Mouse (Mus musculus) adrenal gland, postnatal 36 days (tissue): ENCODE results near the gene Utrn. TPM values are rescaled to one million over a fixed set of nuclear protein-coding genes. Genes with fewer than 3 reads are reported as not detected.

Experiments used
- DNase-seq, 2 experiments: peaks; one replicate each; pipeline ENCODE4 v3.0.0; 2021; ENCODE audit warnings: mixed read lengths in 1 of 2
- total RNA-seq, 2 experiments: library from RNA; stranded (reverse); gene quantifications; 2 replicates each; pipeline ENCODE4 v1.2.3; 2021

Utrn gene
- total RNA-seq, 2 experiments from 2014 or later: 98.5 to 102 TPM

- no peak for DNase-seq
These were observed 445.0 kb downstream of the Utrn start for GRCm38 (mm10) chr10:12423994-12424725.

- no peak for DNase-seq
These were observed 454.2 kb downstream of the Utrn start for GRCm38 (mm10) chr10:12414967-12415366.

- no peak for DNase-seq
These were observed 462.6 kb downstream of the Utrn start for GRCm38 (mm10) chr10:12406338-12407110.

DNA sequence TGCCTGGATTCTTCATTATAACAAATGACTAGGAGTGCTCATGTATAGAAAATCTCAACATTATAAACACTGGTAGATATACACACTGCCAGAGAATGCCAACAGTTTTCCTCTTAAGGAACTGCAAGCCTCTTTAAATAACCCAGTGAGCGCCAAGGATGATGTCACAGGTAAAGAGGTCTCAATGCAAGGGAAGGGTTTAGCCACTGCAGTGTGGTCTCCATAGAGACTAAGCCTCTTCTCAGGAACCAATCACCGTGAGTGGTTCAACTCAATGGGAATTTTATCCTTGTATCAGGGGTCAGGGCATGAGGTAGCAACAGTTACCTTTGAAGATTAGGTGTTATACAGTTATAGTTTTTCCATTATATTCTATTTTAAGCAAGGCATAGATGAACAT lies 469.7 kb downstream of the Utrn start:
- no peak for DNase-seq

GRCm38 (mm10) chr10:12380139-12380538 lies 489.0 kb downstream of the Utrn start:
- DNase-seq: no peak

DNA sequence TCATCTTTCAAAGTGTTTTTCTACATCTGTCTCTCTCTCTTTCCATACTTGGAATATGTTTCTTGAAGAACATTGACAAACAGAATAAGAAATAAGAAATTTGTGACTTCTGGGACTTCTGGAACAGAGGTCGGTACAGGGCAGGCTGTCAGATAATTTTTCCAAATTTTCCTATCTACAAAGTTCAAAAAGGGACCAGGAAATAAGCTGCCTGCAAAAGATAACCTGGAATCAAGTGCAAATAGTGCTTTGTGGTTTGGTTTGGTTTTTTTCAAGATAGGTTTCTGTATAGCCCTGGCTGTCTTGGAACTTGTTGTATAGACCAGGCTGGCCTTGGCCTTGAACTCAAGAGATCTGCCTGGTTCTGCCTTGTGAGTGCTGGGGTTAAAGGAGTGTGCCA lies 490.0 kb downstream of the Utrn start:
- no peak for DNase-seq

- no peak for DNase-seq
These were observed 491.4 kb downstream of the Utrn start for GRCm38 (mm10) chr10:12377727-12378126.

GRCm38 (mm10) chr10:12376015-12376414 lies 493.1 kb downstream of the Utrn start:
- no peak for DNase-seq

GRCm38 (mm10) chr10:12374741-12375140 lies 494.4 kb downstream of the Utrn start:
- DNase-seq: no peak

GRCm38 (mm10) chr10:12354556-12354955 lies 514.6 kb downstream of the Utrn start:
- peak in 1 of 2 experiments; percentile 2 for DNase-seq

DNA sequence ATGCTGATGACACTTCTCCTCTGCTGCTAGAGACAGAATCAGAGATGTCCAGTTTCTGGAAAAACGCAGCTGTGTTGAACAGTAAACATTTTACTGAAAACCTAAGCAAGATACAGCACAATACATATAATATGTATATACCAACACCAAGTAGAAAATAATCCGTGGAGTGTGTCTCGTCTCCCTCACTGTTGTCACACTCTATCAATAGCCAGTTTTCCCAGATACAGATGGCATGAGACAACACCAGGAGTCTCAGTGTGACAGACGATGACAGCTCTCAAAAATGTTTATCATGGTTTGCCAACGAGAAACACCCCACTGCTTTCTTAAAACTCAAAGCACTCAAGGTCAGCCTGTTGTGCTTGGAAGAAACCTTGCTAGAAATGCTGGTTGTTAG lies 515.1 kb downstream of the Utrn start:
- DNase-seq: no peak

DNA sequence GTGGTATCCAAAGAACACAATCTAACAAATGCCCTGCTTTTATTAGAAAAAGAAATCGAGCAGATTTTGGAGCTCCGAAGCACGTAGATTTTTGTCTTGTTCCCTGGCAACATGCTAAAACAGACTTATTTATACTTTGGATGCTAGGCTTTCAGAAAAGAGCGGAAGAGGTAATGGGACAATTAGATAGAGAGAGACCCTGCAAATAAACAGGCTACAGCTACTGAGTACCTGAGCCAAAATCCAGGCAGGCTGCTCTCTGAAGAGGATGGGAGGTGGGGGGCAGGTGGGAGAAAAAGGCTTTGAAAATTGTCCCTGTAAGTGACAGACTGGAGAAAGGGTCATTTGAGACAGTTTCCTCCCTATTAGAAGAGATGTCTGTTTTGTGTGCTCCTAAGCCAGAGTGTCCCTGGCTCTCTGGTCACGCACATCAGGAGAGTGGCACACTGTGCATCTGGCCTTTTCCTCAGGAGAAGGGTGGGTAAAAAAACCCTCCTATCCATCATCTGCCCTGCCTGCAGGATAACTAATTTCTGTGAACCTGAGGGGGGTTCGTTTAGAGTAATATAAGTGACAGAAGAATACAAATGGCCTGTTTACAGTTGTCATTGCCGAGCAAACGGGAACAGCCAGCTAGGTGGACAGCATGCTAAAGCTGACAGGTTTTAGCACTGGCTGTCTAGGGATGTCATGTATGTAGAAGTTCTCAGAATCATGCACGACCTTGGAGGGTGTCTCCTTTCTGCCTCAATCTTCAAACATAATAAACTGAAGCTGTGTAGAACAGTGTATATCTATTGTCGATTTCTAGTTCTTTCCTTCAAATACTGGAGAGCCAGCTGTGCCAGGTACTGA lies 529.2 kb downstream of the Utrn start:
- DNase-seq: no peak

DNA sequence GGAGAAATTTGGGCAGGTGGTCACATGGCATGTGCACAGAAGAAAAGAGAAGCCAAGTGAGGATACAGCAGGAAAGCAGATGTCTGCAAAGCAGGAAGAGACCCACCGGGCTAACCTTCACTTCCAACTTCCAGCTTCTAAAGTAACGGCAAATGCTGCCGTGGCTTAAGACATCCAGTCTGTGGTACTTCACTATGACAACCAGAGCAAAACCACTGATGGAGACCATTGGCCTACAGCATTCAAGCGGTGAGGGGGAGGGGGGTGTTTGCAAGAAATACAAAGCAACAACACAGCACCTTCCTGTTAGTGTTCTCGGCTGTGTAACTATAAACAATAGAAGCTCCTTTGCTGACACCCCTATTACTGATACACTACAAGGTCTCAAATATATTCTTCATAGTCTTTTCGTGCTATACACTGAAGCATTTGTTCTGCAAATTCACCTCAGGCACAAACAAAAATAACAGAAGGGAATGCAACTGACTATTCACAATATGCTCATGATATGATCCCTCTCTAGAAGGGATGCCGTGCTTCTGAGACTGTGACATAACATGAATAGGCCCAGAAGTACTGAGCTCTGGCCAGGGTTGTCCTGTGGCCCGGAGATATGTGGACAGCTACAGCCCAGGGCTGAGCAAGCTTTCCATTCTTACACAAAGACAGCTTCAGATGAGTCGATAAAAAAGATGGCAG lies 530.0 kb downstream of the Utrn start:
- no peak for DNase-seq

Other genes with a start within 250 kb of the Utrn start
- 10 to 100 TPM in 1 of 2 experiments, 1 to 10 TPM in 1; 7.6 to 13.2 TPM for gene Stx11, start 94.9 kb upstream of the Utrn start, total RNA-seq
- 10 to 100 TPM; 12.4 to 13.5 TPM for gene Sf3b5, start 136.0 kb upstream of the Utrn start, total RNA-seq
- gene Plagl1, start 191.1 kb upstream of the Utrn start, total RNA-seq: 10 to 100 TPM in 1 of 2 experiments, 1 to 10 TPM in 1; 7.5 to 14.9 TPM